Mouse (Mus musculus) myocyte (in vitro differentiated cells): Measurements from ENCODE around the gene Nubp1.
A peak's percentile ranks its signal among the peaks of the same experiment; 100 is the strongest.

Experiments
- POLR2A ChIP-seq: IDR thresholded peaks from one replicate; pipeline ENCODE4 v1.6.1; 2011; ENCODE audit warnings: low read depth, mild to moderate bottlenecking, control low read depth, moderate library complexity; ENCODE audit not compliant: insufficient read length
- POLR2AphosphoS2 ChIP-seq: IDR thresholded peaks from one replicate; pipeline ENCODE4 v1.6.1; 2011; ENCODE audit warnings: low read depth, control low read depth; ENCODE audit not compliant: insufficient read length

DNA sequence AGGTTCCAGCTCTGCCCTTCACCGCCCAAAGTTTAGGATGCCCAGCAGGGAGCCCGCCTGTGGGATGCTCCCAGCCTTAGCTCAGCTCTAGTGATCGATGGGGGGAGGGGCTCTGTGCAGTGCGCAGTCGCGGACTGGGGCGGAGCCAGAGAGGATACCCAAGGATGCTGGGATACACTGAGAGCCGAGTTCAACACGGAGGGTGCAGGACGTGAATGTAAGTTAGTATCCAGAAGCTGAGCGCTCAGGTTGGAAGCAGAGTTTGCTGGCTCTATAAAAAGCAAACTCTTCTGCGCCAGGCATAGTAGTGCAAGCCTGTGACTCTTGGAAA lies 35.5 kb downstream of the Nubp1 start, which contains the start of gene Tvp23a:
- TF ChIP-seq POLR2A = peak; percentile 80
- TF ChIP-seq POLR2AphosphoS2 = peak; percentile 64
